In the genomic region with DNA sequence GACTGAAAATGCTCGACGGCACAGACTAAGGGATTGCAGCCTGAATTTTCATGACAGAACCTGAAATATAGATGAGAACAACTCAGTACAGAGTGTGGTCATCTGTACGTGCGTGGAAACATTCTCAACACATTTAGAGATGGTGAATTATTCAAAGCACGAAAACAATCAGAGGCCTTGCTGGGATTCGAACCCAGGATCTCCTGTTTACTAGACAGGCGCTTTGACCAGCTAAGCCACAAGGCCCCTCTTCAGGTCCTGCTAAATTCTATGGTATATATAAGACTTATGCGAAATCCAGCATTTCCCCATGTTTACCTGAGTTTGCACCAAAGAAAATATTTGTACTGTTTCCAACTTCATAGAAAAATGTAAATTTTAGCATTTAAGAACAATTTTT, we compare ENCODE assay signal across 13 mouse cellular contexts. TPM values are rescaled to one million over a fixed set of nuclear protein-coding genes. Genes with fewer than 3 reads are reported as not detected.
DNase-seq lines count a peak whose midpoint lies in the region; ATAC-seq and TF ChIP-seq lines count a peak whose summit lies in the region.
"Had no signal": no experiment of that assay in that cellular context is flagged by ENCODE, and none has a peak within 500 bp of the region (broad histone marks: within the 10 kb centered on the region; RNA-seq: fewer than 3 reads in every experiment).

No protein-coding gene starts in this region.

- no peaks in the 10 kb centered on the region for H3K4me1 ChIP-seq in lung, embryonic 14.5 days (ENCODE audit: insufficient read depth)
- peaks cover 0 to 4% of the 10 kb centered on the region in 2 experiments; a peak in 2 of 4 replicates for H3K4me1 ChIP-seq in MEL (ENCODE audit: control insufficient read depth in 1 of 2, insufficient read depth in 2 of 2, low read length in 2 of 2)
- H3K4me1 ChIP-seq in limb, embryonic 12.5 days (replicated peaks): peaks cover 12% of the 10 kb centered on the region

- H3K36me3 ChIP-seq in lung, embryonic 14.5 days (ENCODE audit: insufficient read depth): no peaks in the 10 kb centered on the region
- peaks cover 0 to 7% of the 10 kb centered on the region in 2 experiments; a peak in 2 of 4 replicates for H3K36me3 ChIP-seq in MEL (ENCODE audit: control insufficient read depth in 1 of 2, insufficient read depth in 2 of 2, low read length in 2 of 2)
- H3K36me3 ChIP-seq in limb, embryonic 12.5 days: no peaks in the 10 kb centered on the region
- H3K36me3 ChIP-seq: hindbrain, embryonic 15.5 days; midbrain, embryonic 12.5 days had no signal

- no peaks in the 10 kb centered on the region for H3K9me3 ChIP-seq in lung, embryonic 14.5 days (ENCODE audit: low read depth, low read length)
- no peaks in the 10 kb centered on the region for H3K9me3 ChIP-seq in MEL (replicated peaks; ENCODE audit: insufficient read depth, low read length)
- H3K9me3 ChIP-seq in limb, embryonic 12.5 days: no peaks in the 10 kb centered on the region
- H3K9me3 ChIP-seq: hindbrain, embryonic 15.5 days; midbrain, embryonic 12.5 days had no signal

- H3K27me3 ChIP-seq in lung, embryonic 14.5 days (ENCODE audit: insufficient read depth, low read length): no peaks in the 10 kb centered on the region
- H3K27me3 ChIP-seq in MEL (ENCODE audit: control insufficient read depth in 1 of 2, insufficient read depth in 2 of 2, low read length in 2 of 2): no peaks in the 10 kb centered on the region
- no peaks in the 10 kb centered on the region for H3K27me3 ChIP-seq in limb, embryonic 12.5 days
- H3K27me3 ChIP-seq: hindbrain, embryonic 15.5 days; midbrain, embryonic 12.5 days had no signal

- 32% methylated on average over 8 of the region's 8 CpGs for WGBS in lung, embryonic 14.5 days
- 37% methylated on average over 8 of the region's 8 CpGs for WGBS in limb, embryonic 12.5 days

- TF ChIP-seq POLR2A in MEL (IDR thresholded peaks at IDR 0.05; ENCODE audit: control insufficient read depth in 1 of 2, insufficient read depth in 1 of 2, low read depth in 1 of 2, low read length in 2 of 2, poor library complexity in 1 of 2): no peak

- no peak for ATAC-seq in lung, embryonic 14.5 days (ENCODE audit: insufficient read depth)
- ATAC-seq in limb, embryonic 12.5 days (ENCODE audit: insufficient number of reproducible peaks, insufficient read depth, low FRiP score, low TSS enrichment, low read depth): no peak

- H3K4me2 ChIP-seq in lung, embryonic 14.5 days: peak overlapping the region; percentile 59
- 0 out of 2 replicates have a peak overlapping the region, but pooled peaks have one; percentile 60 for H3K4me2 ChIP-seq in limb, embryonic 12.5 days

- no peak for TF ChIP-seq CTCF in lung, embryonic 14.5 days (IDR thresholded peaks at IDR 0.05; ENCODE audit: low read depth)
- no peak for TF ChIP-seq CTCF in MEL (IDR thresholded peaks at IDR 0.05 in 2 of 3, conservative IDR thresholded peaks at IDR 0.05 in 1 of 3; ENCODE audit: control insufficient read depth in 1 of 3, insufficient read depth in 1 of 3, low read depth in 2 of 3, low read length in 3 of 3, poor library complexity in 1 of 3, severe bottlenecking in 1 of 3)

- H3K27ac ChIP-seq in lung, embryonic 14.5 days (ENCODE audit: low read depth): no peak overlapping the region
- peak overlapping the region; percentile 11; the same call in 1 of the 2 replicates for H3K27ac ChIP-seq in MEL (ENCODE audit: control insufficient read depth, low read depth, low read length)
- no peak overlapping the region for H3K27ac ChIP-seq in limb, embryonic 12.5 days
- H3K27ac ChIP-seq: hindbrain, embryonic 15.5 days; midbrain, embryonic 12.5 days had no signal

- TF ChIP-seq RAD21 in MEL (IDR thresholded peaks at IDR 0.05; ENCODE audit: low read depth, low read length): no peak

- no peak overlapping the region for H3K9ac ChIP-seq in lung, embryonic 14.5 days
- peak overlapping the region; percentile 56 for H3K9ac ChIP-seq in MEL (ENCODE audit: control insufficient read depth, low read depth, low read length, poor library complexity, severe bottlenecking)
- no peak overlapping the region for H3K9ac ChIP-seq in limb, embryonic 12.5 days (replicated peaks)
- H3K9ac ChIP-seq: hindbrain, embryonic 15.5 days; midbrain, embryonic 12.5 days had no signal

- peak; percentile 34 to 39 for DNase-seq in cerebellum, postnatal 14 days
- no peak for DNase-seq in cerebellum, postnatal 4 days (ENCODE audit: low spot score in 2 of 2)
- DNase-seq in lung, embryonic 14.5 days: peak; percentile 62
- no peak for DNase-seq in lung, postnatal 36 days
- peak; percentile 90 for DNase-seq in MEL (ENCODE audit: low read depth, low spot score)
- DNase-seq in kidney, adult 9 months: no peak
- no peak for DNase-seq in adrenal gland, postnatal 25 days
- DNase-seq: cerebellum, adult 2 months; gastrocnemius, postnatal 14 days; right cerebral cortex, adult 18-20 months had no signal

- no peak for TF ChIP-seq EP300 in MEL (IDR thresholded peaks at IDR 0.05; ENCODE audit: low read depth in 1 of 2, low read length in 2 of 2)

- no peak overlapping the region for H3K4me3 ChIP-seq in lung, embryonic 14.5 days (ENCODE audit: low read depth, low read length)
- peak overlapping the region; percentile 35 to 80 for H3K4me3 ChIP-seq in MEL (ENCODE audit: control insufficient read depth in 1 of 2, insufficient read depth in 1 of 2, low read depth in 2 of 2, low read length in 2 of 2)
- H3K4me3 ChIP-seq in limb, embryonic 12.5 days (replicated peaks): no peak overlapping the region

- no peaks in the 10 kb centered on the region; the same call in 1 of the 2 replicates for H3K79me2 ChIP-seq in MEL (ENCODE audit: control insufficient read depth, insufficient read depth, low read length, poor library complexity)

TF ChIP-seq in MEL, 35 proteins besides CTCF, POLR2A, EP300 and RAD21:
- peak; percentile 99 for TF ChIP-seq TBP (IDR thresholded peaks at IDR 0.05; ENCODE audit: low read depth, low read length)
- TF ChIP-seq MXI1 (IDR thresholded peaks at IDR 0.05; ENCODE audit: low read depth, low read length): no peak
- no peak for TF ChIP-seq MEF2A (IDR thresholded peaks at IDR 0.05; ENCODE audit: extremely low read depth, insufficient replicate concordance, low read depth, low read length, poor library complexity, severe bottlenecking)
- TF ChIP-seq ZKSCAN1 (IDR thresholded peaks at IDR 0.05; ENCODE audit: low read depth, low read length): no peak
TF ChIP-seq in MEL: peak in this region for 1.

RNA-seq across cellular contexts. Expression of gene Hist1h2ah, which starts 5.4 kb away (rescaled TPM):
- 21.2 and 21.6 TPM in 2 replicates for polyA plus RNA-seq in lung, embryonic 14.5 days (2014; fragmentation: Nextera tagmentation; extraction: Ambion mirVana)
- 1,264 and 1,284 TPM in 2 replicates for total RNA-seq in MEL (2012; rRNA removed)
- polyA plus RNA-seq in MEL (2012; ENCODE audit: insufficient read depth in 1 of 2, insufficient read length in 2 of 2, low read depth in 1 of 2, low replicate concordance in 2 of 2, missing spikeins in 1 of 2): 1 to 10 TPM in 1 of 2 experiments, not detected in 1; 3.7 TPM
- 24.8 and 50.4 TPM in 2 replicates for polyA plus RNA-seq in limb, embryonic 12.5 days (2016; fragmentation: Nextera tagmentation; extraction: Ambion mirVana)
- total RNA-seq in adrenal gland, postnatal 25 days (2021): 30.0 and 61.8 TPM in 2 replicates
- polyA plus RNA-seq: cerebellum, adult 2 months had no signal

RNA-seq across cellular contexts. Expression of gene Hist1h2bk, which starts 5.7 kb away (rescaled TPM):
- polyA plus RNA-seq in lung, embryonic 14.5 days (2014; fragmentation: Nextera tagmentation; extraction: Ambion mirVana): 8.6 and 11.7 TPM in 2 replicates
- 2,495 and 3,316 TPM in 2 replicates for total RNA-seq in MEL (2012; rRNA removed)
- 1 to 10 TPM in 1 of 2 experiments, not detected in 1; 5.7 TPM for polyA plus RNA-seq in MEL (2012; ENCODE audit: insufficient read depth in 1 of 2, insufficient read length in 2 of 2, low read depth in 1 of 2, low replicate concordance in 2 of 2, missing spikeins in 1 of 2)
- polyA plus RNA-seq in limb, embryonic 12.5 days (2016; fragmentation: Nextera tagmentation; extraction: Ambion mirVana): 21.0 and 25.9 TPM in 2 replicates
- total RNA-seq in adrenal gland, postnatal 25 days (2021): 121 and 135 TPM in 2 replicates

RNA-seq across cellular contexts. Expression of gene Hist1h4i, which starts 11.2 kb away (rescaled TPM):
- 26.4 and 26.7 TPM in 2 replicates for polyA plus RNA-seq in lung, embryonic 14.5 days (2014; fragmentation: Nextera tagmentation; extraction: Ambion mirVana)
- total RNA-seq in MEL (2012; rRNA removed): 1,065 and 1,370 TPM in 2 replicates
- 10 to 100 TPM in 1 of 2 experiments, not detected in 1; 10.4 TPM for polyA plus RNA-seq in MEL (2012; ENCODE audit: insufficient read depth in 1 of 2, insufficient read length in 2 of 2, low read depth in 1 of 2, low replicate concordance in 2 of 2, missing spikeins in 1 of 2)
- 30.3 and 34.1 TPM in 2 replicates for polyA plus RNA-seq in limb, embryonic 12.5 days (2016; fragmentation: Nextera tagmentation; extraction: Ambion mirVana)
- 82.8 and 97.8 TPM in 2 replicates for total RNA-seq in adrenal gland, postnatal 25 days (2021)

RNA-seq across cellular contexts. Expression of gene Hist1h2ag, which starts 12.8 kb away (rescaled TPM):
- polyA plus RNA-seq in lung, embryonic 14.5 days (2014; fragmentation: Nextera tagmentation; extraction: Ambion mirVana): 71.0 and 82.2 TPM in 2 replicates
- 766 and 975 TPM in 2 replicates for total RNA-seq in MEL (2012; rRNA removed)
- 1 to 10 TPM in 1 of 2 experiments, not detected in 1; 5.9 TPM for polyA plus RNA-seq in MEL (2012; ENCODE audit: insufficient read depth in 1 of 2, insufficient read length in 2 of 2, low read depth in 1 of 2, low replicate concordance in 2 of 2, missing spikeins in 1 of 2)
- 119 and 120 TPM in 2 replicates for polyA plus RNA-seq in limb, embryonic 12.5 days (2016; fragmentation: Nextera tagmentation; extraction: Ambion mirVana)
- total RNA-seq in adrenal gland, postnatal 25 days (2021): 50.6 and 64.7 TPM in 2 replicates

RNA-seq across cellular contexts. Expression of gene Hist1h2bj, which starts 13.1 kb away (rescaled TPM):
- 15.8 and 16.9 TPM in 2 replicates for polyA plus RNA-seq in lung, embryonic 14.5 days (2014; fragmentation: Nextera tagmentation; extraction: Ambion mirVana)
- 2,032 and 2,655 TPM in 2 replicates for total RNA-seq in MEL (2012; rRNA removed)
- 1 to 10 TPM in 1 of 2 experiments, not detected in 1; 4.7 TPM for polyA plus RNA-seq in MEL (2012; ENCODE audit: insufficient read depth in 1 of 2, insufficient read length in 2 of 2, low read depth in 1 of 2, low replicate concordance in 2 of 2, missing spikeins in 1 of 2)
- 26.1 and 28.8 TPM in 2 replicates for polyA plus RNA-seq in limb, embryonic 12.5 days (2016; fragmentation: Nextera tagmentation; extraction: Ambion mirVana)
- total RNA-seq in adrenal gland, postnatal 25 days (2021): 57.9 and 61.1 TPM in 2 replicates

Comparison
In these comparisons a context has a peak if more than half of its experiments do, and no peak if none do; other contexts are left out.
1. DNase-seq: peak in cerebellum, postnatal 14 days (2 of 2), lung, embryonic 14.5 days (single experiment) and MEL (single experiment); none in cerebellum, postnatal 4 days (0 of 2), lung, postnatal 36 days (single experiment), kidney, adult 9 months (single experiment) and adrenal gland, postnatal 25 days (single experiment).
2. H3K4me3 ChIP-seq: peak in MEL (2 of 2); none in lung, embryonic 14.5 days (single experiment) and limb, embryonic 12.5 days (single experiment).